Mouse (Mus musculus): ENCODE measurements at regions not wholly inside any gene's neighbourhood (a gene's known extent, or its start where the extent isn't known, plus 50 kb on each side); places are given as distances from the start of the nearest gene placed in this dataset.

DNA sequence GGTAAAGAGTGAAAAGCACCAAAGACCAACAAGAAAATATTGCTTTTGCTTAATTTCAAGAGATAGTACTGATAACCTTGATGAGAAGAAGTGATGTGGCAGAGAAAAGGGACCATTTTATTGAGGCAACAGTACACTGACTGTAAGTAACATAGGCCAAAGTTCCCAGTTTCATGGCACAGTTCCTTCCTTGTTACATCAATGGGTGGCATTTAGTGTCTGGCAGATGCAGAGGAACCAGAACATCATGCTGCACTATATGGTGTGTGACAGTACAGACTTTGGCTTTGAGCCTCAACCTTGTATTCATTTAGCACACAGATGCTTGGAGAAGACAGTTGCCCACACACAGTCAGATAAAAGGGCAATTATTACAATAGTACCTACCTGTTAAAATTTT is 123.7 kb upstream of the Tent5a start:
- DNase-seq: no peak

DNA sequence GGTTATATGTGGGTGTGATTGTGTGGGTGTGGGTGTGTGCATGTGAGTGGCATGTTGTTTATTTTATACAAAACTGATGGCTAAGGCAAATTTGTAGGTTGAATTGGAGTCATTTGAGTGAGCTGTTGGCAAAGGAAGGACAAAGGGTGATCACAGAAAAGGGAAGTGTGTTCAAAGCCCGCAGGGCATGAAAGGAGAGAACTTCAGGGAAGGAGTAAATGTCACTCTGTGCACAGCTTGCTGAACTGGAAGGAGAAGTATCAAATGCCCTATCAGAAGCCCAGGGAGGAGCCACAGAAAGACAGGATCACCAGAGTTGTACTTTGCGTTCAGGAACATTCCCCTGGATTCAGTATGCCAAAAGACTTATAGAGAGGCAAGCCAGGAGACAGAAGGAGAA is 122.3 kb upstream of the Tent5a start:
- no peak for DNase-seq

DNA sequence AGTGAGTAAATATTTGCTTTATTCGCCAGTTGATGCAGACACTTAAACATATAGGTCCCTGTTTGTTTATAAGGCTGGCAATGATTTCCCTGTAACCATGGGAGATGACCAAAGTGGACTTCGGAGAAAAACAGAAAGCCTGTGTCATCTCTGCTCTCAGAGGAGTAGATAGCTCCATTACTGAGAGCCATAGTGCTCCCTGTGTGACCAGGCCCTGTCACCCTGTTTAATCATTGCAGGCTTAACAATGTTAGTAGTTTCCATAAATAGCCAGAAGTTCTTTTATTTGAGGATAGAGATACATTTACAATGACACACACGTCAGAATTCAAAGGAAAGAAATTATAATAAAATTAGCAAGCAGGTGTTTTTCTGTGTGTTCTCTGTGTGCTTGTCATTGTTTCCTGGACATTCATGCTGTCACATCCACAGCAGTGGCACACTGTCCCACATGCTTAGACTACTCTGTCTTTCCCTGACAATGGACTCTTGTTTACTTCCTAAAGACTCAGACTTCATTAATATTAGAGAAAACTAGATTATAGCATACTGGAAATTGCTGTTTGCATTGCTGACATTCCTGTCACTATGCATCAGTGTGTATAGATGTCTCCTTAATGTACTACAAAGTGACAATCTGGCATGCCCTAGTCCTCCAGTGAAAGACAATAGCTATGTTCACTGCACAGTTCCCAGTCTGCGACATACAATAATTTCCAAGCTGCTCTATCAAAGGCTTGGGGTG is 115.8 kb upstream of the Tent5a start:
- DNase-seq: no peak

DNA sequence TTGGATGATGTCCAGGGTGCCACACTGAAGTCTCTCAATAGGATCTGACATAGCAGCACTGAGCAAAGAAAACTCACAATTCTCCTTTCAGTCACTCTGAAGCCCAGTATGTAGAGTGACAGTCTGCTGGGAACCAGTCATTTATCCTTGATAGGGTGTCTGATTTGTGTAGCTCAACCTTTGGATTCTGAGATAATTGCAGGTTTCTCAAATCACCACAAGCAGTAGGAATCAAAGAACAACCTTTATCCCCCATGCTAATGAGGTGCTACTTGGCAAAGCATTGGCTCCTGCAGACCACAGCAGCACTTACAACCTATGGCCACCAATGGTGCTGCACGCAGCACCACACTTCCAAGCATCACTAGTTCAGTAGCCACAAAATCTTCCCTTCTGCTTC is 112.5 kb upstream of the Tent5a start:
- no peak for DNase-seq

GRCm38 (mm10) chr9:85432220-85432619 is 105.1 kb upstream of the Tent5a start:
- DNase-seq: no peak

DNA sequence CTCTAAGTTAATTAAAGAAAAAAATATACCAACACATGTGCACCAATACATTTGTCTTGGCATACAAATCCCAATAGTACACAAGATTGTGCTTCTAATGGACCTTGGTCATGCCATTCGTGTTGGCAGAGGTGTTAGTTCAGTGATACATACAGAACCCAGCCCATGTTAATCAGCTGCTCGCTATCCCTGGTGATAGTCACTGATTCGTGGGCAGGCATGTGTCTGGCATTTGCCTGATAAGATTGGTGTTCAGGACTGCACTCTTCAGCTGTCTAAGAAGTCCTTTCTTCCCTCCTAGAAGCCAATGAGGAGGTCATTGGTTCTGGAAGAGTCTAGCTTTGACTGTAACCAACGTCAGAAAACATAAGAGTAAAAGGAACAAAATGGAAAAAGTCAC is 99.7 kb upstream of the Tent5a start:
- no peak for DNase-seq

GRCm38 (mm10) chr9:85423908-85424307 is 96.8 kb upstream of the Tent5a start:
- no peak for DNase-seq

GRCm38 (mm10) chr9:85414391-85414790 is 87.2 kb upstream of the Tent5a start:
- DNase-seq: no peak

GRCm38 (mm10) chr9:85413813-85414212 is 86.7 kb upstream of the Tent5a start:
- no peak for DNase-seq

DNA sequence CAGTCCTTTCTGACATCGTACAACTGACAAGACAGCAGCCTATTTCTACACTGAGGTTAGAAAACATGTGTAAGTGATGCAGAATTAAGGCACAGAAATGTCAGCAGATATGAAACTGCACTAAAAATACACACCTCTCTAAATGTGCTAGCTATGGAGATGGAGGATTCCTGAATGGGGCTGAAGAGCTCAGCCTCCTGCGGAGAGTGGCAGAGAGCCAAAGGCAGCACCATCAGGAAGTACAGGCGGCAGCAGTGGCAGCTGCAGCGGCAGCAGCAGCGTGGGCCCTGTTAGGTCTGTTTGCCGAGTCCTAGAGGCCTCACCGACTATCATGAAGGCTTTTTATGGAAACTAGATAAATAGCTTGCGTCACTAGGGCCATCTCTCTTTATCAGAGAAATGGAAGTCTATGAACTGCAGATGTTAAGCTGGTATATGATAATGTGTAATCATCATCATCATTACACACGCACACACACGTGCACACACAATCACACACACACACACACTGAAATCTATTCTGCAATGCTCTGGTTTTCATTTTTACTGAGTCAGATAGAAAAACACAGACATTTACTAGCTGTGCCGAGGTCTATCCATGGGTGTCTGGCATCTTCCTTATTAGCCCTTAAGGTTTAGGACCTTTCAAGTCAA is 83.6 kb upstream of the Tent5a start:
- peak; percentile 89 for DNase-seq

GRCm38 (mm10) chr9:85409974-85410506 is 82.9 kb upstream of the Tent5a start:
- no peak for DNase-seq

- DNase-seq: no peak
Measured at GRCm38 (mm10) chr9:85408461-85408860, 81.3 kb upstream of the Tent5a start.

GRCm38 (mm10) chr9:85407592-85407991 is 80.4 kb upstream of the Tent5a start:
- DNase-seq: no peak

GRCm38 (mm10) chr9:85401736-85402135 is 74.6 kb upstream of the Tent5a start:
- DNase-seq: no peak

DNA sequence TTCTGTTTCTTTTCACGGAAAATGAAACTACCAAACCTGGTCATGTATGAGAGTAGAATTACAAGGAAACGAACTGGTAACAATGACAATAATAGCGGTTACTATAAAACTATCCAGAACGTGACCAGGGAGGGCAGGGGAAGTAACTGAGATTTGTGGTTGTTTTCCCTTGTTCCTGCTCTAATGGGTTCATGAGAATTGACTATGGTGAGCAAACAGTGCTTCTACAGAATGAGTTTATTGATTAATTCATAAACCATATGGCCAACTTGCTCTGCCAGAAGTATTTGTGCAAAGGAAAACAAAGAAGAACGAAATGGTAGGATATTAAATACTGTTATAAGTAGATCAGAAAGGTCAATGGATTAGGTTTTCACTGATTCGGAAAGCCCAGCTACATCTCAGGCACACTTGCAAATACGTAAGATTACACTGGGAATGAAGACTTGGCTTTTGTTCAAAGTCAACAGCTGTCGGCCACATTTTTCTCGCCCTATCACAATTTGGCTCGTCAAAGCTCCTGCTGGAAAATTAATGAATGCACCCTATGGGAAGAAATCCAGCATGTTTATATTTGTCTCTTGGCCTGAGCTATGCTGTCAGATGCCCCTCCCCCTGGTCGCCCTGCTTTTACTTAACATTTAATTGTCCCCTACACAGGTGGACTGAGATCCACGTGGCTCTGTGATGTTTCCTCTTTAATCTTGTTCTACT is 73.6 kb upstream of the Tent5a start:
- no peak for DNase-seq

DNA sequence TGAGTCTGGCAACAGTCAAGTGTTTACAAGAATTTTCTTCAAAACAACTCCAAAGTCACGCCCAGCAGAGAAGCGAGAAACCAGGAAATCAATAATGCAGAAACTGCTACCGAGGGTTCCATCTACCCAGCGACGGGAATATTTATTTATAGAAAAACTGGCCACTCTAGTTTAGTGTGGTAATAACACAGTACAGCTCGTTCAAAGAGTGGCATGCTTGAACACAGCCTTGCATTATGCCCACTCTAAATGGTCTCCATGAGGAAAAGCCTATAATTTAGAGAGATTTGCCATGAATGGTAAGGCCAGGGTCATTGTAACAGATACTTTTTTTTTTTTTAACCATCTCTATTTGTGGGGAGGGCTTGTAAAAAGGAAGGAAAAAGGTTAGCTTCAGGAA is 67.8 kb upstream of the Tent5a start:
- no peak for DNase-seq

GRCm38 (mm10) chr9:85391283-85391682 is 64.1 kb upstream of the Tent5a start:
- DNase-seq: no peak

GRCm38 (mm10) chr9:85388775-85389393 is 61.7 kb upstream of the Tent5a start:
- DNase-seq: no peak

DNA sequence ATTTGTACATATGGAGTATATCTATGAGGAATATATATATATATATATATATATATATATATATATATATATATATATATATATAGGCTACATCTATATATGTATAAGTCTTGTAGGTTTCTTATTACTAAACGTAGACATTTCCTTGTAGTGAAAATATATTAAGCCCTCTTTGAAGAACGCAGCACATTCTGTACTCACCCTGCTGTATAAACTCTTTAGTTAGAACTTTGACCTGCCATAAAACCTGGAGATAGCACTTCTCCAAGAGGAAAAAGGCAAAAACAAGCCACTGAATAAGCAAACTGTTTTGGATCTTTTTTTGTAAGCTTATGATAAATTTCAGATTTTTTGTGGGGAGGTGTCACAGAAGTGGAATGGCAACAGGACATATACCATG is 55.3 kb upstream of the Tent5a start:
- DNase-seq: no peak

- no peak for DNase-seq
Measured at GRCm38 (mm10) chr9:85380756-85381155, 53.6 kb upstream of the Tent5a start.

- no peak for DNase-seq
Measured at GRCm38 (mm10) chr9:85379135-85379534, 52.0 kb upstream of the Tent5a start.
